Mouse (Mus musculus) embryonic facial prominence, embryonic 13.5 days (tissue): Measurements from ENCODE around the gene Ttll7. TPM values are rescaled to one million over a fixed set of nuclear protein-coding genes. Genes with fewer than 3 reads are reported as not detected.
A peak's percentile ranks its signal among the peaks of the same experiment; 100 is the strongest.

Experiments
- ATAC-seq: fragments of 200-750 bp; cut with Nextera tagmentation; 2 replicates; pipeline ENCODE4 v1.8.0; 2017; ENCODE audit warnings: low read depth; ENCODE audit not compliant: insufficient number of reproducible peaks, insufficient read depth, low FRiP score, low TSS enrichment
- H3K27ac ChIP-seq: fragments of 300-500 bp; sonication (generic); 2 replicates; pipeline ENCODE4 v1.5.1; 2015; ENCODE audit warnings: moderate library complexity, mild to moderate bottlenecking, inconsistent platforms
- H3K27me3 ChIP-seq: fragments of 300-500 bp; sonication (generic); 2 replicates; pipeline ENCODE4 v1.6.1; 2015; ENCODE audit warnings: mild to moderate bottlenecking, inconsistent platforms
- H3K36me3 ChIP-seq: fragments of 300-500 bp; sonication (generic); 2 replicates; pipeline ENCODE4 v1.6.1; 2015; ENCODE audit warnings: mild to moderate bottlenecking, inconsistent platforms
- H3K4me1 ChIP-seq: fragments of 300-500 bp; sonication (generic); 2 replicates; pipeline ENCODE4 v1.6.1; 2015; ENCODE audit warnings: inconsistent platforms
- H3K4me2 ChIP-seq: fragments of 300-500 bp; sonication (generic); 2 replicates; pipeline ENCODE4 v1.6.1; 2015; ENCODE audit warnings: moderate library complexity, mild to moderate bottlenecking, inconsistent platforms
- H3K4me3 ChIP-seq: fragments of 300-500 bp; sonication (generic); 2 replicates; pipeline ENCODE4 v1.5.1; 2015; ENCODE audit warnings: mild to moderate bottlenecking, inconsistent platforms
- H3K9ac ChIP-seq: fragments of 300-500 bp; sonication (generic); 2 replicates; pipeline ENCODE4 v1.6.1; 2015; ENCODE audit warnings: mild to moderate bottlenecking, inconsistent platforms
- H3K9me3 ChIP-seq: fragments of 300-500 bp; sonication (generic); 2 replicates; pipeline ENCODE4 v1.6.1; 2016; ENCODE audit warnings: inconsistent platforms
- WGBS: fragments of 180-500 bp; shearing (Covaris S2); methylation state at CpG from one replicate; pipeline ENCODE4 v1.1.7; 2015; ENCODE audit warnings: mixed read lengths; 5-methylcytosine and 5-hydroxymethylcytosine counted together
- polyA plus RNA-seq: library from polyadenylated mRNA; unstranded; fragments of >200 nt; fragmentation: Nextera tagmentation; extraction: Ambion mirVana; gene quantifications from 2 replicates; pipeline ENCODE4 v1.2.1, GENCODE M21; 2015

Ttll7 gene
- polyA plus RNA-seq, 1 experiment from 2014 or later = 1.6 TPM

DNA sequence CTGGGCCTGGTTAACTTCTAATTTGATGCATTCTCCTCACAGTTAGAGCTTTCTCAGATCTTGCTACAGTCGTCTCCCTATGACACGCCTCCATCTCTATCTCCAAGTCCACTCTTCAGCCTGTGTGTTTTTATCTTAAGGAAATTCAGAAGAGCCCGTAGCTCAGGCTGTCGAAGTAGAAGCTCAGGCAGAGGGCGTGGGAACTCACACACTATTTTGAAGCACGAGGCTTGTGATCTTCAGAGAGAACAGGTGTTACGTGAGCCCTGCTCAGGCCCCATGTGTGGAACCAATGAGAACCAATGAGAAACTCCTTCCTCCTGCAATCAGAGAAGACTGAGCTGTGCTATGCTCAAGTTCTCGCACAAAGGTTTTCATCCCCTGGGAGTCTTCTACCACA, 65.7 kb downstream of the Ttll7 start:
- H3K9me3 ChIP-seq = no peaks in the 10 kb centered on the region
- H3K9ac ChIP-seq = no peak overlapping the region
- peaks cover 8% of the 10 kb centered on the region; the same call in 1 of the 2 replicates for H3K27me3 ChIP-seq
- 64% methylated on average over 8 of the region's 8 CpGs for WGBS
- H3K4me1 ChIP-seq = no peaks in the 10 kb centered on the region
- no peaks in the 10 kb centered on the region for H3K36me3 ChIP-seq
- H3K4me2 ChIP-seq = no peak overlapping the region
- no peak for ATAC-seq
- no peak overlapping the region for H3K4me3 ChIP-seq
- H3K27ac ChIP-seq = no peak overlapping the region

DNA sequence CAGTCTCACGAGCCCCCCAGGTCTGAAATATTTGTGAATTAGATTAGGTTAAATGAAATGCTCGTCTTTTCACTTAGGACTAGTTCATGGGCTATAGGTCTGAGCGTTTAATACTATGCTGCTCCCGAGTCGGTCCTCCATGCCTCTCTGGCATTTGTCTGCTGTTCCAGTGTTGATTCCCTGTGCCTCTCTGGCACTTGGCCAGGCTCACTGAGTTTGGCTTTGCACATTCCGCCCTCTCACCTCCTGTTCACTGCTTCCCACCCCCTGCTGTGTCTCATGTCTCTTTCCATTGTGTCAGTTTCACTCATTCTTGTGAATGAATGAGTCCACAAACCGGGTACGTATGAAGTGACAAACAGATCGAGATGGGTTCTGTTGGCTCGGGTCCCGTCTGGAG, 66.2 kb downstream of the Ttll7 start:
- ATAC-seq = no peak
- 85% methylated on average over 11 of the region's 11 CpGs for WGBS

DNA sequence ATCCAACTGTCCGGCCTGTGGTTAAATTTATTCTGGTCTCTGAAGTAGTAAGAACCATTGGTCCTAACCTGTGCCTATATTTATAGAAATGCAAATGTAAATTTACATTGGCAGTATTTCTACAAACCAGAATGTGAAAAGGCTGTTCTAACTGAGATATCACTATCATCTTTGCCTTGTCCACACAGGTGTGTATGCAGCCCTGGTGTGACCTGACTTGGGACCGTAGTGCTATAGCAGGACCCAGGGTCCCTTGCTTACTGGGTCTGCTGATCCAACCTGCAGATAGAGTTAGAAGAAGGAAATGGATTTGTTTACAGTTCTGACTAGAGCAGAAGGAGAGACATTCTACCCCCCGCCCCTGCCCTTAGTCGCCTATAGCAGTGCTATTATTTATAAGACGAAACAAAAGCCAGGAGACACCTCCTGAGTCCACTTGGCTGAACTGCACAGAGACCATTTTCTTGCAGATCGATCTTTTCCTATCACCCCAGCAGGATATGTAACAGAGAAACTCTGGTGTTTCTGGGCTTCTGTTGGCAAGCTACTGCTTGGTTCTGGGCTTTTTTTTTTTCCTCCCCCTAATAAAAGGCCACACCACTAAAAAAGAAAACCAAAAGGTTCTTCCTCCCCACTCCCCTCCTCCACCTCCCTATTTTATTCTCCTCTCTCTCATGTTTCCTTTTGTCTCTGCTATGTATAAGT, 75.3 kb downstream of the Ttll7 start:
- WGBS = 87% methylated on average over 6 of the region's 6 CpGs
- no peak for ATAC-seq

More for the DNA sequence above, 66.2 kb downstream of the Ttll7 start:
- no peaks in the 10 kb centered on the region for H3K36me3 ChIP-seq
- H3K4me2 ChIP-seq = no peak overlapping the region
- peaks cover 8% of the 10 kb centered on the region; the same call in 1 of the 2 replicates for H3K27me3 ChIP-seq
- no peaks in the 10 kb centered on the region for H3K9me3 ChIP-seq
- H3K4me3 ChIP-seq = no peak overlapping the region
- no peaks in the 10 kb centered on the region for H3K4me1 ChIP-seq
- no peak overlapping the region for H3K9ac ChIP-seq
- no peak overlapping the region for H3K27ac ChIP-seq

DNA sequence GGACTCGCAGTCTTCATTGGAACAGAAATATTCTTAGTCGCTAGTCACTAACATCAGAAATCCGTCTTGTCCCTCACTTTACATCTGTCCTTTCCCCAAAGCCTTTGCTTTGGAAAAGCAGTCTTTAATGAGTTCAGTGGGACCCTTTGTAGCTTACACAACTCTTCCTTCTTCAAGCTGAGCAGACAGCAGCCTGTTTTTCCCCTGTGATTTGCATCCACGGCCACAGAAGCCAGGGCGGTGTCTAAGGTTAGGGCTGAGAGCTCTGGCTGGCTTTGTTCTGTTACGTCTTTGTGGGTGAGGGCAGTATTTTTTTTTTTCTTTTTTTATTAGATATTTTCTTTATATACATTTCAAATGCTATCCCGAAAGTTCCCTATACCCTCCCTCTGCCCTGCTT, 76.0 kb downstream of the Ttll7 start:
- 87% methylated on average over 7 of the region's 7 CpGs for WGBS
- Histone ChIP-seq H3K4me3 (no peak overlapping the region), H3K27me3 (no peaks in the 10 kb centered on the region), H3K4me1 (no peaks in the 10 kb centered on the region), H3K9me3 (no peaks in the 10 kb centered on the region), H3K9ac (no peak overlapping the region), H3K4me2 (no peak overlapping the region), H3K36me3 (no peaks in the 10 kb centered on the region), H3K27ac (no peak overlapping the region)
- no peak for ATAC-seq

More for the DNA sequence above, 75.3 kb downstream of the Ttll7 start:
- no peaks in the 10 kb centered on the region for H3K4me1 ChIP-seq
- H3K9me3 ChIP-seq = no peaks in the 10 kb centered on the region
- no peak overlapping the region for H3K4me2 ChIP-seq
- no peak overlapping the region for H3K27ac ChIP-seq
- no peak overlapping the region for H3K9ac ChIP-seq
- H3K4me3 ChIP-seq = no peak overlapping the region
- no peaks in the 10 kb centered on the region for H3K36me3 ChIP-seq
- no peaks in the 10 kb centered on the region for H3K27me3 ChIP-seq

DNA sequence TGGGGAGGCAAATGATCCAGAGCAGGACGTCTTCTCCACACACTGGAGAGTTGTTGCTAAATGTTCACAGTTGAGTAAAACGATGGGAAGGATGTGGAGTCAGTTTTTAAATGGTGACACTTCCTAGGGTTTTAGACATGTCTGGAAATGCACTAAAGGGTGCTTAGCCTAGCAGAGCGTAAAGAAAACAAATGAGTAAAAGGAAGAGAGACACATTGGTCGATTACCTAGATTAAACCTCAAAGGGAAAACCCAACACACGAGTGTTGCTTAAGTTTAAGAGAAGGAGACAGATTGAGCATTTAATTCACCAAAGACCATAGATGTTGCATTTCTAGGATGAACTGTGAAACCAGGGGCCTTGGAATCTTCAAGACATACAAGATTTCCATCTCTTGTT, 76.8 kb downstream of the Ttll7 start:
- no peak overlapping the region for H3K4me2 ChIP-seq
- no peaks in the 10 kb centered on the region for H3K4me1 ChIP-seq
- no peak overlapping the region for H3K9ac ChIP-seq
- no peaks in the 10 kb centered on the region for H3K27me3 ChIP-seq
- H3K36me3 ChIP-seq = no peaks in the 10 kb centered on the region
- no peaks in the 10 kb centered on the region for H3K9me3 ChIP-seq
- WGBS = 82% methylated on average over 5 of the region's 5 CpGs
- no peak overlapping the region for H3K27ac ChIP-seq
- ATAC-seq = no peak
- H3K4me3 ChIP-seq = no peak overlapping the region

DNA sequence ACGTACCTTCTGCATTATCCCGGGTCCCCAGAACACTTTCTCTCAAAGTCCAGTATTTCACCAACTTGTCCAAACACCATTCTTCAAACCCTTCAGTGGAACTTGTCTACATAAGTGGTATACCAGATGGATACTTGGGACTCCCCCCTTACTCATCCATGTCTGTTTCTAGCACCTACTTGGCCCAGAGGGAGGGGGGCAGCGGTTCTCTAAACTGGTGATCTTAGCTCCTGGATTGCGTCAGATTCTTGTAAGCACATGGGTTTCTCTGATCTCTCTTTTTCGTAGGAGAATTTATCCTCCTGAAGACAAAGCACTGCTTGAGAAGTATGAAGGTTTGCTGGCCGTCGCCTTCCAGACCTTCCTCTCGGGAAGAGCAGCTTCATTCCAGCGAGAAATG, 79.0 kb downstream of the Ttll7 start:
- H3K4me3 ChIP-seq = no peak overlapping the region

DNA sequence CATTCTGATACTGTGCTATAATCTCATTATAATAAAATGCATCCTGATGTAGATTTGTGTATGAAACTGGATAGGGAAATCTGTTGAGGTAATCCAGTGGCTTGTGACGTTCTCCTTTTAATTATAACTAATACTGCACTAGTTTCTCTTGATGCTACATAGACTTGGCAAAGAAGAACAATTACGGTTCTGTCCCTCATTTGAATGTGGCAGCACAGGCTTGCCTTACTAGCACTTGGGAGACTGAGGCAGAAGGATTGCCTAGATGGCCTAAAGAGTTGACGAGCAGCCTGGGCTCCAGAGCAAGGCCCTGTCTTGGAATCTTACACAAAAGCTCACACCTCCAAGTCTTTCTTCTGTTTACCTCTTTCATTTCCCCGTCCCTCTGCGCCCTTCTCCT, 80.3 kb downstream of the Ttll7 start:
- Histone ChIP-seq H3K9me3 (no peaks in the 10 kb centered on the region), H3K36me3 (no peaks in the 10 kb centered on the region), H3K4me3 (no peak overlapping the region), H3K27ac (no peak overlapping the region), H3K27me3 (no peaks in the 10 kb centered on the region), H3K9ac (no peak overlapping the region), H3K4me2 (no peak overlapping the region), H3K4me1 (no peaks in the 10 kb centered on the region)
- 75% methylated on average over 5 of the region's 5 CpGs for WGBS
- no peak for ATAC-seq

More for the DNA sequence above, 79.0 kb downstream of the Ttll7 start:
- H3K9me3 ChIP-seq = no peaks in the 10 kb centered on the region
- 92% methylated on average over 9 of the region's 9 CpGs for WGBS
- H3K4me1 ChIP-seq = no peaks in the 10 kb centered on the region
- H3K9ac ChIP-seq = no peak overlapping the region
- no peak overlapping the region for H3K27ac ChIP-seq
- no peaks in the 10 kb centered on the region for H3K36me3 ChIP-seq
- H3K27me3 ChIP-seq = no peaks in the 10 kb centered on the region
- H3K4me2 ChIP-seq = no peak overlapping the region
- ATAC-seq = no peak

DNA sequence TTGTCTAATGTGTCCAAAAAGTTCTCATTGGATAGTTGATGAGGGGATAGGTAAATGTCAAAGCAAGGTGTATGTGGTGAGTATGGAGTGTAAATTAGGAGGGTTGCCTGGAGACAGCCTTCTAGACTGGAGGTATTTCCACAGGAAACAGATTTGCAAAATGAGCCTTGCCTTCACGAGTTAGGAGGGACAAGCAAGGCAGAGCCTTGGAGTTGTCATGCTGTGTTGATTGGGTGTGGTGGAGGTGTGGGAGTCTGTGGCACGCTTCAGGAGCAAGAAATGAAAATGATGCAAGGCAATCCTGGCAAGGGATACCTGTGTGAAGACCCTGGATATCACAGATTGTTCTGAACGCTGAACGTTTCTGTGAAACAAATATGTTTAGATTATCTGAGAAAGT, 84.7 kb downstream of the Ttll7 start:
- no peak for ATAC-seq
- Histone ChIP-seq H3K4me3 (no peak overlapping the region), H3K27ac (no peak overlapping the region), H3K4me1 (no peaks in the 10 kb centered on the region), H3K9ac (no peak overlapping the region), H3K36me3 (no peaks in the 10 kb centered on the region), H3K9me3 (no peaks in the 10 kb centered on the region), H3K27me3 (no peaks in the 10 kb centered on the region; the same call in 1 of the 2 replicates), H3K4me2 (no peak overlapping the region)
- 79% methylated on average over 4 of the region's 4 CpGs for WGBS

DNA sequence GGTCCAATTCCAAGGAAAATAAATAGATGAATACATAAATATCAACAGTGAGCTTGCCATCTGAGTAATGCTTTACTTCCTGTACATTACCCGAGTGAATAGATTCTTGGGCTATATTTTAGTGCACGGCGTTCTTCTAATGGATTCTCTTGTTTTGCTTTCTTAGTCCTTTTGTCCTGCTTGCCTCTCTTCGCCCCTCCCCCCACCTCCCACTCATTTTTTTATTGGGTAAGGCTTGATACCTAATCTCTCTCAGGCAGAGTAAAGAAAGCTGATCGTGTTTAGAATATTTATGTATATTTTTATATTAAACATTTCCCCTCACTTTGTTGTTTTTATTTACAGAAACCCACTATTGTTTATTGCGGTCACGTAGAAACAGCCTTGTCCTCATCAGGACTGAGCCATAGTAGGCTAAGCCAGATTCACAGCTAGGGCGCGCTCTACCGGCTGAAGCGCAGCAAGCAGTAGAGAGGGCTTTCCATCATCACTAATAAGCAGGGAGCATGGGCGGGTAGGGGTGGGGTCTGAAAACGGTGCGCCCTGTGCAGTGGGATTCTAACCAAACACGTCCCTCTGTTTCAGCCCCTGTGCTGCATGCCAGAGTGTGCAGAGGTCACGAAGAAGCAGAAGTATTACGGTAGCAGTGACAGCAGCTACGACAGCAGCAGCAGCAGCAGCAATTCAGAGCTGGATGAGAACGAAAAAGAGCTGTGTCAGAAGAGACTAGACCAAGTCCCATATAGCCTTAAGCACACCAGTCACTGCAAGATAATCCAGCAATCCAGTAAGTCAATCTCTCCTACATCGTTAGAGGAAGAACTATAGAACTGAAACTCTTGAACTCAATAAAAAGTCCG, 87.5 kb downstream of the Ttll7 start:
- no peak overlapping the region for H3K27ac ChIP-seq
- peak overlapping the region; percentile 46 for H3K4me2 ChIP-seq
- no peak overlapping the region for H3K4me3 ChIP-seq
- no peaks in the 10 kb centered on the region for H3K4me1 ChIP-seq
- no peak overlapping the region for H3K9ac ChIP-seq
- 28% methylated on average over 21 of the region's 21 CpGs for WGBS
- no peaks in the 10 kb centered on the region; the same call in 1 of the 2 replicates for H3K27me3 ChIP-seq
- H3K9me3 ChIP-seq = no peaks in the 10 kb centered on the region
- H3K36me3 ChIP-seq = no peaks in the 10 kb centered on the region
- ATAC-seq = 0 out of 2 replicates have a peak, but pooled peaks have one; percentile 62

DNA sequence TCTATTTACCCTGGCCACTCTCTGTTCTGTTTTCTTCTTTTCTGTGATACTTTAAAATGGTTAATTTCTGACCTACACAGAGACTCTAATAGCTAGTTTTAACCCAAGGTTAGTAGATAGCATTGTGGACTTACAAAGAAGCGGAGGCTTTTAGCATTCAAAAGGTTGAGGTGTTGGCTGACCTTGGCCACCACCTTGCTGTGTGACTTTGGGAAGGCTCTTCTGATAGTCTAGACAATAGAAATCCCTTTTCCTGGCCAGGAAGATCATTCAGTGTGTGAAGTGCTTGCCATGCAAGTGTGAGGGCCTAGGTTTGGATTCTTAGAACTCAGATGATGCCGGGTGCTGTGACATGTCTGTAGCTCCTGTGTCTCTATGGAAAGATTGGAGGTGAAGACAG, 90.9 kb downstream of the Ttll7 start:
- no peak for ATAC-seq
- Histone ChIP-seq H3K27me3 (no peaks in the 10 kb centered on the region; the same call in 1 of the 2 replicates), H3K4me1 (no peaks in the 10 kb centered on the region), H3K27ac (no peak overlapping the region), H3K4me3 (no peak overlapping the region), H3K9me3 (no peaks in the 10 kb centered on the region), H3K4me2 (no peak overlapping the region), H3K9ac (no peak overlapping the region), H3K36me3 (no peaks in the 10 kb centered on the region)
- 89% methylated on average over 2 of the region's 2 CpGs for WGBS

DNA sequence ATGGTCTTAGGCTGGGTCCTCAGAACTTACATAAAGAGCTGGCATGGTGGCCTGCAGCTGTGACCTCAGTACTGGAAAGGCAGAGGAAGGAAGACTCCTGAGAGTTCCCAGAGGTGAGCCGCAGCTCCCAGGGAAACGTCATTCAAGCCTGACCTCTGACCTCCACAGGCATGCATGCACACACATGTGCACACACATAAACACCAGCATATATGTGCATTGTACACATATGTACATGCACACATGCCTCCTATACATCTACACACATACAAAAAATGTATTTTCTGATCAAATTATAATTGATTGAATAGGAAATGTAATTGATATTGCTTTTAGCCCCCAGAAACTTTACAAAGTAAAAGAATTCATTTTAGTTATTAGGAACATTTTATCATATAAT, 93.2 kb downstream of the Ttll7 start:
- ATAC-seq = no peak
- 25% methylated on average over 2 of the region's 2 CpGs for WGBS
- H3K4me3 ChIP-seq = no peak overlapping the region

DNA sequence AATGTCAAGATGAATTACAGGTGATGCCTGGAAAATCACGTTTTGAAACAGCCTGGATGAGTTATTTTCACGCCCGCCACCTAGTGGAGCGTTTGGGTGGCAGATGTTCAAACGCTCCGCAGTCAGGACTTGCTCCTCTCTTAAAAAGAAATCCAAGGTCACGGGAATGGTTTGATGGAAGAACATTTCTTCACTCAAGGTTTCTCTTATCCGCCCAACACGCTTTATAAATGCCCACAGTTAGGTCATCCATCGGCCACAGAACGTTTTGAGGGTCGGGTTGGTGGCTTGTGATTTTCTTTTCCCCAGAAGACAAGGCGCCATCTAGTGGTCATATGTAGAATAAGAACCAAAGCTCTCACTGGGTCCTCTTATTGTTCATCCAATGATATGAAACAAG, 93.7 kb downstream of the Ttll7 start:
- no peak overlapping the region for H3K27ac ChIP-seq
- no peaks in the 10 kb centered on the region for H3K36me3 ChIP-seq
- H3K9me3 ChIP-seq = no peaks in the 10 kb centered on the region
- no peak for ATAC-seq
- under 1% methylated on average over 13 of the region's 13 CpGs for WGBS
- no peaks in the 10 kb centered on the region for H3K27me3 ChIP-seq
- H3K4me3 ChIP-seq = peak overlapping the region; percentile 45
- no peaks in the 10 kb centered on the region for H3K4me1 ChIP-seq
- H3K4me2 ChIP-seq = peak overlapping the region; percentile 61
- peak overlapping the region; percentile 58; the same call in 1 of the 2 replicates for H3K9ac ChIP-seq

More for the DNA sequence above, 93.2 kb downstream of the Ttll7 start:
- no peak overlapping the region for H3K9ac ChIP-seq
- no peaks in the 10 kb centered on the region; the same call in 1 of the 2 replicates for H3K27me3 ChIP-seq
- no peaks in the 10 kb centered on the region for H3K9me3 ChIP-seq
- H3K4me2 ChIP-seq = no peak overlapping the region
- no peaks in the 10 kb centered on the region for H3K36me3 ChIP-seq
- no peaks in the 10 kb centered on the region for H3K4me1 ChIP-seq
- no peak overlapping the region for H3K27ac ChIP-seq
